Mouse (Mus musculus) bone marrow macrophage, adult 2 months (primary cell): ENCODE results near the gene Dio3.

ENCODE experiments used
- CTCF ChIP-seq: IDR thresholded peaks from 2 replicates; pipeline ENCODE4 v1.5.1; 2012; ENCODE audit warnings: low read depth, mild to moderate bottlenecking, low read length, moderate library complexity
- POLR2A ChIP-seq: IDR thresholded peaks from 2 replicates; pipeline ENCODE4 v1.6.1; 2012; ENCODE audit warnings: mild to moderate bottlenecking, low read depth, low read length, borderline replicate concordance

DNA sequence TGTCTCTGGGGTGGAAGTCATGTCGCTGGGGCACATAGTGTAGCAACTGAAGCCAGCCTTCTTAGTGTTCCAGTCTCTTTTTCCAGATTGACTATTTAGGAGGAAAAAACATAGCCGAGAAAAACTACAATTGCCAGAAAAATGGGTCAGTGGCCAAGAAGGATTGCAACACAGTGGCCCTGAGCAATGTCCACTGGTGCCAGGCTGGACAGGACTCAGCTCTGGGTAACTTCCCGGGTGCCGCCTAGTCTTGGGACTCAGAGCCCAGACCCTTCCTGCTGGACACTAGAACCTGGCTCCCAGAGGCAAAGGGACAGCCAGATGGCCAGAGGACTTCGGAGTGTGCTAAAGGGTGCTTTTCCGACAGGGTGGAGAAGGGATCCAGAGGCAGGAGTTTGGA is 34.3 kb upstream of the Dio3 start:
- TF ChIP-seq POLR2A = no peak
- no peak for TF ChIP-seq CTCF
